Mouse (Mus musculus): ENCODE data around the gene Gm9049. TPM values are rescaled to one million over a fixed set of nuclear protein-coding genes. Genes with fewer than 3 reads are reported as not detected.
"Not testable (repeated sequence)": the region's sequence is repeated elsewhere in the genome, so short reads cannot be mapped to it uniquely, and the experiment has no call there.

Gm9049 gene
- total RNA-seq (2021): not detected

- DNase-seq (ENCODE audit: low spot score in 2 of 2); intact Hi-C loops (cut with DNase I): not testable (repeated sequence)
Measured at GRCm38 (mm10) chr10:118354005-118354404, at the start of gene Gm9049. TSS of gene Gm9049 (minus strand) at chr10:118354105.

- DNase-seq (ENCODE audit: low spot score in 2 of 2): no peak
- intact Hi-C loops (cut with DNase I): no loop called here
Measured at GRCm38 (mm10) chr10:118399917-118400316, 46.0 kb upstream of the Gm9049 start.

GRCm38 (mm10) chr10:118370443-118370842 lies 16.5 kb upstream of the Gm9049 start:
- intact Hi-C loops (cut with DNase I): no loop called here
- DNase-seq (ENCODE audit: low spot score in 2 of 2): peak; percentile 75 to 76

GRCm38 (mm10) chr10:118369518-118369917 lies 15.6 kb upstream of the Gm9049 start:
- intact Hi-C loops (cut with DNase I): no loop called here
- DNase-seq (ENCODE audit: low spot score in 2 of 2): no peak

- intact Hi-C loops (cut with DNase I): not testable (repeated sequence)
Measured at GRCm38 (mm10) chr10:118348579-118348978, 5.3 kb downstream of the Gm9049 start, which contains the start of gene Gm9048. TSS of gene Gm9048 (minus strand) at chr10:118348679.

GRCm38 (mm10) chr10:118343155-118343554 lies 10.8 kb downstream of the Gm9049 start, which contains the start of gene Gm9046:
TSS of gene Gm9046 (minus strand) at chr10:118343255.
- DNase-seq (ENCODE audit: low spot score in 2 of 2); intact Hi-C loops (cut with DNase I): not testable (repeated sequence)

More at GRCm38 (mm10) chr10:118348579-118348978, 5.3 kb downstream of the Gm9049 start, which contains the start of gene Gm9048:
- DNase-seq (ENCODE audit: low spot score in 2 of 2): not testable (repeated sequence)

GRCm38 (mm10) chr10:118337731-118338130 lies 16.2 kb downstream of the Gm9049 start, which contains the start of gene Gm9045:
TSS of gene Gm9045 (minus strand) at chr10:118337831.
- intact Hi-C loops (cut with DNase I); DNase-seq (ENCODE audit: low spot score in 2 of 2): not testable (repeated sequence)

GRCm38 (mm10) chr10:118332308-118332707 lies 21.6 kb downstream of the Gm9049 start, which contains the start of gene Gm9044:
TSS of gene Gm9044 (minus strand) at chr10:118332408.
- DNase-seq (ENCODE audit: low spot score in 2 of 2); intact Hi-C loops (cut with DNase I): not testable (repeated sequence)

GRCm38 (mm10) chr10:118326869-118327268 lies 27.0 kb downstream of the Gm9049 start, which contains the start of gene Gm9040:
TSS of gene Gm9040 (minus strand) at chr10:118326969.
- intact Hi-C loops (cut with DNase I); DNase-seq (ENCODE audit: low spot score in 2 of 2): not testable (repeated sequence)

- DNase-seq (ENCODE audit: low spot score in 2 of 2): no peak
- intact Hi-C loops (cut with DNase I): no loop called here
Measured at GRCm38 (mm10) chr10:118319024-118319423, 34.9 kb downstream of the Gm9049 start.

- intact Hi-C loops (cut with DNase I); DNase-seq (ENCODE audit: low spot score in 2 of 2): not testable (repeated sequence)
Measured at GRCm38 (mm10) chr10:118302133-118302532, 51.8 kb downstream of the Gm9049 start.

Other genes with a start within 250 kb of the Gm9049 start
- 1 to 10 TPM; 3.9 to 8.1 TPM for gene Mdm1, start 212.3 kb downstream of the Gm9049 start, total RNA-seq (2021)
- gene Il22, start 149.2 kb downstream of the Gm9049 start, total RNA-seq (2021): not detected
- under 1 TPM; 0.76 to 0.84 TPM for gene Gm32717, start 113.3 kb downstream of the Gm9049 start, total RNA-seq (2021)
- under 1 TPM; 0.76 to 0.84 TPM for gene Gm32802, start 95.4 kb downstream of the Gm9049 start, total RNA-seq (2021)
- gene Iltifb, start 59.1 kb downstream of the Gm9049 start, total RNA-seq (2021): not detected
- not detected for gene Gm9040, start 27.1 kb downstream of the Gm9049 start, total RNA-seq (2021)
- gene Gm9044, start 21.7 kb downstream of the Gm9049 start, total RNA-seq (2021): not detected
- gene Gm9045, start 16.3 kb downstream of the Gm9049 start, total RNA-seq (2021): not detected
- gene Gm9046, start 10.8 kb downstream of the Gm9049 start, total RNA-seq (2021): not detected
- gene Gm9048, start 5.4 kb downstream of the Gm9049 start, total RNA-seq (2021): not detected
- not detected for gene Ifng, start 86.9 kb upstream of the Gm9049 start, total RNA-seq (2021)